Mouse (Mus musculus): ENCODE measurements around the gene Sp1. TPM values are rescaled to one million over a fixed set of nuclear protein-coding genes. Genes with fewer than 3 reads are reported as not detected.

Gene Sp1
- total and polyA plus RNA-seq, 3 experiments, result 23.5 to 31.8 (median 27.1) TPM

DNA sequence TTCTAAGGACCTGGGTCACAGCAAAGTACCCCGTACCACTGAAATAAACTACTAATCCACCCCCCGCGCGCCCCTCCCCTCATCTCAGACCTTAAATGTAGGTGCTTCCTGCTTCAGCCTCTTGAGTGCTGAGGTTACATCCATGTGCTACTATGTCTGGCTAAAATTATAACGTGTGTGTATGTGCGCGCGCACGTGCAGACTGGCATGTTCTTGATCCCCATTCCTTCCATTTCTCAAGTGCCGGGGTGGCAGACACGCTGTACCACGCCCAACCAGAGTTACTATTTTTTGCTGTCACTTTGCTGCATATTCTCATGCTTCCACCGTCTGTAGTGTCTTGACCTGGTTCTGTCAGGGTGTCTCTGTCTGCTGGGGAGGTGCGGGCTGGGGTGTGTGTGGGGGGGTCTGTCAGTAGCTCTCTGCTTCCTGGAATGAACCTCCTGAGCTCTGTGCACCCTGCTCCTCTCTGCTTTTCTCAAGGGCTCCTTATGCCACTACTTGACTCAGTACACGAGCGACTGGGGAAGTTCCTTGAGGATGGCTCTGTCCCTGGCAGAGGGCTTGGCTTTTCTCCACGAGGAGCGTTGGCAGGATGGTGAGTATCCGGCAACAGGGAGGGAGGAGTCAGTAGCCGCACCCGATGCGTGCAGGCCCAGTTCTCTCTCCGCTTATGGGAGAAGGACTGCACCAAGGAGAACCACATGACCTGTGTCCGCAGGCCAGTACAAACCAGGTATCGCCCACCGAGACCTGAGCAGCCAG lies 45.9 kb downstream of the Sp1 start:
- Histone ChIP-seq H3K79me2 (replicated peaks; ENCODE audit: control insufficient read depth, extremely low read depth, insufficient read depth, poor library complexity, severe bottlenecking) (no peaks in the 10 kb centered on the region), H3K27ac (ENCODE audit: insufficient read depth, low read depth) (no peak overlapping the region), H3K9me3 (replicated peaks; ENCODE audit: low read length) (no peaks in the 10 kb centered on the region), H3K4me2 (ENCODE audit: insufficient read depth, low read depth, poor library complexity, severe bottlenecking) (no peak overlapping the region), H3K27me3 (replicated peaks) (peaks cover 35% of the 10 kb centered on the region), H3K4me3 (replicated peaks in 1 of 3; ENCODE audit: low read depth in 2 of 3, low read length in 2 of 3, poor library complexity in 1 of 3) (no peak overlapping the region), H3K4me1 (ENCODE audit: control insufficient read depth in 1 of 2, insufficient read depth in 2 of 2) (peaks cover 0 to 3% of the 10 kb centered on the region in 2 experiments; a peak in 1 of 4 replicates), H3K36me3 (replicated peaks in 1 of 2; ENCODE audit: control insufficient read depth in 1 of 2, insufficient read depth in 1 of 2, low read length in 1 of 2) (no peaks in the 10 kb centered on the region), H3K9ac (ENCODE audit: insufficient read depth, low read depth) (no peak overlapping the region)
- DNase-seq (ENCODE audit: extremely low read depth), result no peak
- dilution Hi-C loops (cut with MboI; ENCODE audit: extremely low pct_ligation_motif_present, extremely low pct_unique_long_range_greater_than_20kb, low sequenced_read_pairs), result no loop called here
- TF ChIP-seq SMC3 (IDR thresholded peaks at IDR 0.05; ENCODE audit: low read depth, low read length), result no peak
- no peak for TF ChIP-seq RCOR1 (conservative IDR thresholded peaks at IDR 0.05; ENCODE audit: low read depth, low read length)
- TF ChIP-seq POLR2A (IDR thresholded peaks at IDR 0.05; ENCODE audit: low read depth, low read length), result no peak
- no peak for TF ChIP-seq GABPA (IDR thresholded peaks at IDR 0.05; ENCODE audit: insufficient replicate concordance, low read depth, low read length)
- no peak for TF ChIP-seq MAX (IDR thresholded peaks at IDR 0.05; ENCODE audit: low read length)
- TF ChIP-seq E2F4 (IDR thresholded peaks at IDR 0.05; ENCODE audit: insufficient replicate concordance, low read depth, low read length), result no peak
- no peak for TF ChIP-seq JUND (conservative IDR thresholded peaks at IDR 0.05; ENCODE audit: low read depth, low read length)
- TF ChIP-seq CHD1 (IDR thresholded peaks at IDR 0.05; ENCODE audit: low read depth, low read length), result no peak
- TF ChIP-seq NRF1 (IDR thresholded peaks at IDR 0.05; ENCODE audit: low read depth, low read length), result no peak
- TF ChIP-seq TCF12 (IDR thresholded peaks at IDR 0.05; ENCODE audit: low read depth, low read length), result no peak
- TF ChIP-seq USF1 (IDR thresholded peaks at IDR 0.05; ENCODE audit: low read depth, low read length), result no peak
- no peak for TF ChIP-seq ZMIZ1 (IDR thresholded peaks at IDR 0.05; ENCODE audit: low read depth, low read length)
- TF ChIP-seq SIN3A (IDR thresholded peaks at IDR 0.05; ENCODE audit: low read length), result no peak
- in situ Hi-C loops (cut with MboI; ENCODE audit: low pct_ligation_motif_present, low pct_unique_long_range_greater_than_20kb, low sequenced_read_pairs), result no loop called here

DNA sequence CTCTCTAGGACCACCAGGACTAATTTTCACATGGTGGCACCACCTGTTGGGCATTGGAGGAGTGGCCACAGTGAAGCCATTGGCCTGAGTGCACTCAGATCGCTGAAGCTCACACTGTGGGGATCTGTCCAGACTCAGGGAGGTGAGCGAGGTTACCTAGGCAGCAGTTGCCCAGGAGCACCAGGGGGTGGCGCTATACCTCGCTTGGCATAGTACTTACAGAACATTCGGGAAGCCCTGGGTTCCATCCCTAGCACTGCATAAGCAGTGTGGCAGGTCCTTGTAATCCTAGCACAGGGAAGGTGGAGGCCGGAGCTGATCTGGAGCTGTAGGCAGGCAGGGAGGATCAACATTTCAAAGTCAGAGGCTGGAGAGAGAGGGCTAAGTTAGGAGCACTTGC lies 50.0 kb downstream of the Sp1 start:
- peak; percentile 41 for DNase-seq (ENCODE audit: extremely low read depth)
- in situ Hi-C loops (cut with MboI; ENCODE audit: low pct_ligation_motif_present, low pct_unique_long_range_greater_than_20kb, low sequenced_read_pairs) (no loop called here), dilution Hi-C loops (cut with MboI; ENCODE audit: extremely low pct_ligation_motif_present, extremely low pct_unique_long_range_greater_than_20kb, low sequenced_read_pairs) (no loop called here)
- H3K9ac ChIP-seq (ENCODE audit: insufficient read depth, low read depth), result no peak overlapping the region
- TF ChIP-seq BHLHE40 (IDR thresholded peaks at IDR 0.05; ENCODE audit: low read depth, low read length) (no peak), SMC3 (IDR thresholded peaks at IDR 0.05; ENCODE audit: low read depth, low read length) (peak; percentile 28), UBTF (IDR thresholded peaks at IDR 0.05; ENCODE audit: low read depth, low read length) (no peak), CHD1 (IDR thresholded peaks at IDR 0.05; ENCODE audit: low read depth, low read length) (no peak), MAZ (IDR thresholded peaks at IDR 0.05; ENCODE audit: low read depth, low read length) (no peak), CTCF (conservative IDR thresholded peaks at IDR 0.05 in 1 of 2, IDR thresholded peaks at IDR 0.05 in 1 of 2; ENCODE audit: low read depth in 2 of 2, low read length in 2 of 2) (peak; percentile 62), POLR2A (IDR thresholded peaks at IDR 0.05; ENCODE audit: low read depth, low read length) (no peak)
- peaks cover 19% of the 10 kb centered on the region for H3K27me3 ChIP-seq (replicated peaks)
- peaks cover 0 to 19% of the 10 kb centered on the region in 2 experiments; a peak in 2 of 4 replicates for H3K4me1 ChIP-seq (ENCODE audit: control insufficient read depth in 1 of 2, insufficient read depth in 2 of 2)
- H3K79me2 ChIP-seq (replicated peaks; ENCODE audit: control insufficient read depth, extremely low read depth, insufficient read depth, poor library complexity, severe bottlenecking), result peaks cover 19% of the 10 kb centered on the region
- H3K36me3 ChIP-seq (replicated peaks in 1 of 2; ENCODE audit: control insufficient read depth in 1 of 2, insufficient read depth in 1 of 2, low read length in 1 of 2), result no peaks in the 10 kb centered on the region
- no peak overlapping the region for H3K4me2 ChIP-seq (ENCODE audit: insufficient read depth, low read depth, poor library complexity, severe bottlenecking)
- no peaks in the 10 kb centered on the region for H3K9me3 ChIP-seq (replicated peaks; ENCODE audit: low read length)
- H3K27ac ChIP-seq (ENCODE audit: insufficient read depth, low read depth), result no peak overlapping the region
- no peak overlapping the region for H3K4me3 ChIP-seq (replicated peaks in 1 of 3; ENCODE audit: low read depth in 2 of 3, low read length in 2 of 3, poor library complexity in 1 of 3)
